Mouse (Mus musculus) midbrain, embryonic 10.5 days (tissue): ENCODE results near the gene H2-D1. TPM values are rescaled to one million over a fixed set of nuclear protein-coding genes. Genes with fewer than 3 reads are reported as not detected.

Experiments
- DNase-seq: peaks from one replicate; pipeline ENCODE4 v3.0.0-alpha.2; 2017; ENCODE audit warnings: low spot score
- H3K27ac ChIP-seq: fragments of 300-500 bp; sonication (generic); replicated peaks from 2 replicates; pipeline ENCODE4 v1.5.1; 2016; ENCODE audit warnings: mild to moderate bottlenecking
- H3K27me3 ChIP-seq: fragments of 300-500 bp; sonication (generic); 2 replicates; pipeline ENCODE4 v1.6.1; 2016; ENCODE audit warnings: low read depth, mild to moderate bottlenecking; ENCODE audit not compliant: poor library complexity, severe bottlenecking
- H3K36me3 ChIP-seq: fragments of 300-500 bp; sonication (generic); 2 replicates; pipeline ENCODE4 v1.6.1; 2016; ENCODE audit warnings: mild to moderate bottlenecking, moderate library complexity
- H3K4me1 ChIP-seq: fragments of 300-500 bp; sonication (generic); 2 replicates; pipeline ENCODE4 v1.6.1; 2016
- H3K4me3 ChIP-seq: fragments of 300-500 bp; sonication (generic); 2 replicates; pipeline ENCODE4 v1.5.1; 2016; ENCODE audit warnings: mild to moderate bottlenecking, moderate library complexity
- H3K9me3 ChIP-seq: fragments of 300-500 bp; sonication (generic); replicated peaks from 2 replicates; pipeline ENCODE4 v1.6.1; 2016; ENCODE audit warnings: mild to moderate bottlenecking
- WGBS: fragments of 180-500 bp; shearing (Covaris S2); methylation state at CpG from one replicate; pipeline ENCODE4 v1.1.7; 2016; 5-methylcytosine and 5-hydroxymethylcytosine counted together
- polyA plus RNA-seq: library from polyadenylated mRNA; unstranded; fragments of >200 nt; fragmentation: Nextera tagmentation; extraction: Ambion mirVana; gene quantifications from 2 replicates; pipeline ENCODE4 v1.2.1, GENCODE M21; 2016

The H2-D1 gene
- polyA plus RNA-seq, 1 experiment from 2014 or later = 55.3 TPM

DNA sequence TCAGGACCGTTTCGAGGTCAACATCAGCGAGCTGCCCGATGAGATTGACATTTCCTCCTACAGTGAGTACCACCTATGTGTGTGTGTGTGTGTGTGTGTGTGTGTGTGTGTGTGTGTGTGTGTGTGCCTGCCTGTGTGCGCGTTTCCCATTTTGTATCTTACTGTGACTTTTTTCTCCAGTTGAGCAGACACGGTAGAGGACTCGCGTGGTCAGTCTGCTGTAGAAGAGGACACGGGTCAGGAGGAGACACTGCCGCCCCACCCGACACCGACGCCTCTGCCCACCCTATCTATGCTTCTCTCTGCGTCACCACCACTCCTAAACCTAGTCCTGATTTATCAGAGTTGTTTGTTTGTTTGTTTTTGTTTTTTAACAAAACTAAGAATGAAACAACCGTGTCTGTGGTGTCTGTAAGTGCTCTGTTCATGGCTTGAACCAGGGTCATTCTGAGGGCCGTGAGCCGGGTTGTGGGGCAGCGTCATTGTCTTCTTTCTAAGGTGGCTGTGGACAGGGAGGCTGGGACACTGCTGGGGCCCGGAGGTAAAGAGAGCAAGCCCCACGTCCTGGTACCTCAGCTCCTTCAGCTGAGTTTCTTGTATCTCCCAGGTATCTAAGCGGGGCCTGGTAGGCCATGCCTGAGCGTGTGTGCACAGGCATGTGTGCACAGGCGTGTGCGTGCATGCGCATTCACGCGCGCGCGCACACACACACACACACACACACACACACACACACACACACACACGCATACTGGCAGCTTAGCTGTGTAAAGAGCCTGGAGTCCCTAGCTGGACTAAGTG, 9.0 kb upstream of the H2-D1 start:
- Histone ChIP-seq H3K27me3 (peaks cover 7% of the 10 kb centered on the region; the same call in 1 of the 2 replicates), H3K4me1 (peaks cover 5% of the 10 kb centered on the region), H3K4me3 (no peak overlapping the region), H3K27ac (no peak overlapping the region), H3K9me3 (no peaks in the 10 kb centered on the region), H3K36me3 (peaks cover 60% of the 10 kb centered on the region)
- DNase-seq = no peak
- 93% methylated on average over 32 of the region's 32 CpGs for WGBS

DNA sequence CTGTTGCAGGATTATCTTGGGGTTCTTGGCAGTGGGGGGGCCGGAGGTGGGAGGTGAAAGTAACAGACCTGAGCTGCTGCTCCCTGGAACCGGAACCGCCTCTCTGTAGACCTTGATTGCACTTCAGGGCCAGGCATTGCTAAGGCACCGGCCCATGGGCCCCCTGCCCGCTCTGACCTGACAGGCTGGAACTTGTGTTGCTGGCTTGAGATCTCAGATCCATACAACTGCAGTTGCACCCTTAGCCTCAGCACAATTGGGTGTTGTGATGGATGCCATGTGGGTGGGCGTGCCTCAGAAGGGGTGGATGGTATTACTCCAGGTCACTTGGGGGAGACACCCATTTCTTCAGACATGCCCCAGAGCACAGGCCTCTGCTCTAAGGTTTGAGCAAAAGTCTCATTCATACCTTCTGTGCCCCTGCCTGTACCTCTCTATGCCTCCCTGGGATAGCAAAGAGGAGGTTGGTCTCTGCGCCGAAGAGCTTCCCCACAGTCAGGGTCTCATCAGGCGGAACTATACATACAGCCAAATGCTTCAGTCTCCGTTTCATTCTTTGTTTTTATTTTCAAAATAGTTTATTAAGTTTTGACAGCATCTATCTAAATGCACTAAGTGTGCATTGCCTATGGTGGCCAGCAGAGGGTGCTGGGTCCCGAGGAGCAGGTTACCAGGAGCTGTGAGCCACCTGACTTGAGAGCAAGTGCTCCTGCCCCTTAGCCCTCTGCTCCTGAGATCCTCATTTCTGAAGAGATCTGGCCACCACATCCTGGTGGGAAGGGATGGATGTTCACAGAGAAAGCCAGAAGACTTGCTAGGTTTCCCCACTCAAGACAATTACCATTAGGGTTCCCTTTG, 8.1 kb upstream of the H2-D1 start:
- Histone ChIP-seq H3K4me3 (0 out of 2 replicates have a peak overlapping the region, but pooled peaks have one; percentile 3), H3K9me3 (no peaks in the 10 kb centered on the region), H3K4me1 (peaks cover 5% of the 10 kb centered on the region), H3K27me3 (peaks cover 7% of the 10 kb centered on the region; the same call in 1 of the 2 replicates), H3K27ac (no peak overlapping the region), H3K36me3 (peaks cover 50% of the 10 kb centered on the region)
- DNase-seq = peak; percentile 63
- WGBS = 59% methylated on average over 11 of the region's 11 CpGs

- peaks cover 42% of the 10 kb centered on the region for H3K36me3 ChIP-seq
- WGBS = 77% methylated on average over 3 of the region's 3 CpGs
- DNase-seq = no peak
- no peak overlapping the region for H3K27ac ChIP-seq
- no peaks in the 10 kb centered on the region for H3K9me3 ChIP-seq
- H3K4me3 ChIP-seq = no peak overlapping the region
- peaks cover 8% of the 10 kb centered on the region; the same call in 1 of the 2 replicates for H3K27me3 ChIP-seq
- peaks cover 5% of the 10 kb centered on the region for H3K4me1 ChIP-seq
These were observed 7.2 kb upstream of the H2-D1 start for GRCm38 (mm10) chr17:35255301-35255700.

GRCm38 (mm10) chr17:35255704-35256103, 6.8 kb upstream of the H2-D1 start:
- 70% methylated on average over 4 of the region's 4 CpGs for WGBS
- Histone ChIP-seq H3K4me1 (peaks cover 5% of the 10 kb centered on the region), H3K4me3 (no peak overlapping the region), H3K27me3 (peaks cover 12% of the 10 kb centered on the region; the same call in 1 of the 2 replicates), H3K36me3 (peaks cover 38% of the 10 kb centered on the region), H3K27ac (no peak overlapping the region), H3K9me3 (no peaks in the 10 kb centered on the region)
- no peak for DNase-seq

DNA sequence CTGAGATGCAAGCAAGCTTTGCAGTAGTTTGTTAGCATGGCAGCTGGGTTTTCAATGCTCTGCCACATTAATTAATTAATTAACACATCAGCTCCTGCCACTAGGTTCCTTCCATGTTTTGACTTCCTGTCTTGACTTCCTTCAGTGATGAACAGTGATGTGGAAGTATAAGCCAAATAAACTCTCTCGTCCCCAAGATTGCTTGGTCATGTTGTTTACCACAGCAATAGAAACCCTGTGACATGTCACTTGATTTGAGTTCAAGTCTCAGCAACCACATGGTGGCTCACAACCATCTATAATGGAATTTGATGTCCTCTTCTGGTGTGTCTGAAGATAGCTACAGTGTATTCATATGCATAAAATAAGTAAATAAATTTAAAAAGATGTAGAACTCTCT, 5.2 kb upstream of the H2-D1 start:
- Histone ChIP-seq H3K9me3 (no peaks in the 10 kb centered on the region), H3K27me3 (peaks cover 28% of the 10 kb centered on the region), H3K36me3 (peaks cover 22% of the 10 kb centered on the region), H3K4me1 (peaks cover 7% of the 10 kb centered on the region), H3K4me3 (no peak overlapping the region), H3K27ac (no peak overlapping the region)
- 88% methylated on average over 1 of the region's 1 CpGs for WGBS
- DNase-seq = no peak

GRCm38 (mm10) chr17:35257824-35258491, 4.6 kb upstream of the H2-D1 start:
- peaks cover 16% of the 10 kb centered on the region for H3K36me3 ChIP-seq
- H3K4me3 ChIP-seq = peak overlapping the region; percentile 36
- H3K9me3 ChIP-seq = no peaks in the 10 kb centered on the region
- H3K27me3 ChIP-seq = peaks cover 32% of the 10 kb centered on the region
- 19% methylated on average over 17 of the region's 17 CpGs for WGBS
- peak; percentile 87 for DNase-seq
- no peak overlapping the region for H3K27ac ChIP-seq
- H3K4me1 ChIP-seq = peaks cover 13% of the 10 kb centered on the region

DNA sequence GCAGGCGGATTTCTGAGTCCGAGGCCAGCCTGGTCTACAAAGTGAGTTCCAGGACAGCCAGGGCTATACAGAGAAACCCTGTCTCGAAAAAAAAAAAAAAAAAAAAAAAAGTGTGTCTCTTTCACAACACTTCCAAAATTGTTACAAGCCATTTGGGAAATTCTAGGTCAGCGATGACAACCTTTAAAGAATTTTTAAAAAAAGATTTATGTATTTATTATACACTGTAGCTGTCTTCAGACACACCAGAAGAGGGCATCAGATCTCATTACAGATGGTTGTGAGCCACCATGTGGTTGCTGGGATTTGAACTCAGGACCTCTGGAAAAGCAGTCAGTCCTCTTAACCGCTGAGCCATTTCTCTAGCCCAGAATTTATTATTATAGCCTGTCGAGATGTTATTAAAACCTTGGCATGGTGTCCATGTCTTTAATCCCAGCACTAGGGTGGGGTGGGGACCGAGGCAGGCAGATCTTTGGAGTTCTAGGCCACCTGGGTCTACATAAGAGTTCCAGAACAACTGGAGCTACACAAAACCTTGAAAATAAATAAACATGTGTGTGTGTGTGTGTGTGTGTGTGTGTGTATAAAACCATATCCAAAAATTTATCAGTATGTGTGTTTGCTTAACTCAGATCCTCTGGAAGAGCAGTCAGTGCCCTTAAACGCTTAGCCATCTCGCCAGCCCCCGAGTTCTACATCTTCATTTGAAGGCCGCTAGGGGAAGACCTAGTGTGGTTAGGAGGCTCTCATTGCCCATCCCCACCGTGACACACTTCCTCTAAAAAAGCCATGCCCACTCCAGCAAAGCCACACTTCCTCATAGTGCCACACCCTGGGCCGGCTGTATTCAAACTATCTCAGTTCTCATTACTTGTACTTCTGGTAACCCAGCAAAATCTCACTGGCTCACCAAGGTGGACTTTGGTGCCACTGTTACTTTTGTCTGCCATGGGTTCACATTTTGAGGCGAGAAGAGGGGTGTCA, 3.7 kb upstream of the H2-D1 start:
- DNase-seq = no peak
- Histone ChIP-seq H3K27me3 (peaks cover 36% of the 10 kb centered on the region), H3K4me3 (no peak overlapping the region), H3K4me1 (peaks cover 21% of the 10 kb centered on the region), H3K27ac (no peak overlapping the region), H3K9me3 (no peaks in the 10 kb centered on the region), H3K36me3 (peaks cover 8% of the 10 kb centered on the region)
- WGBS = 66% methylated on average over 13 of the region's 14 CpGs

GRCm38 (mm10) chr17:35259621-35260020, 2.9 kb upstream of the H2-D1 start:
- H3K4me3 ChIP-seq = no peak overlapping the region
- no peak for DNase-seq
- H3K27ac ChIP-seq = no peak overlapping the region
- H3K36me3 ChIP-seq = no peaks in the 10 kb centered on the region
- H3K27me3 ChIP-seq = peaks cover 44% of the 10 kb centered on the region
- WGBS = 83% methylated on average over 4 of the region's 4 CpGs
- no peaks in the 10 kb centered on the region for H3K9me3 ChIP-seq
- H3K4me1 ChIP-seq = peaks cover 26% of the 10 kb centered on the region

DNA sequence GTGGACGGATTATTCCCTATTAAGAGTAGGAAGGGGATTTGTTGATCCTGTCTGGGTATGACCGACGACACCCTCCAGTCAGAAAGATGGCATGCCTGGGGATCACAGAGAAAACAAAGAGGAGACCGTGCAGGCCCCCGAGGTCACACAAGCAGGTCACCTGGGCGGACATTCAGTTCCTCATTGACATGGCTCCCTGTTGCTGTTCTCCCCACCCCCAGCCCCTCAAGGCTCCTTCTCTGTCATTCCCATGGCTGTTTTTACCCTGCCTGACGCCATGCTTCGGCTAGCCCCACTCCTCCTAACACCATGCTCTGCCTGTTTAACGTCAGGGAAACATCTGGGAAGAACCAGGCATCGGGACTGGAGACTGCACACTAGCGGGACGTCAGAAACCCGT, 879 bp upstream of the H2-D1 start:
- Histone ChIP-seq H3K9me3 (no peaks in the 10 kb centered on the region), H3K27ac (no peak overlapping the region), H3K4me3 (no peak overlapping the region), H3K36me3 (no peaks in the 10 kb centered on the region), H3K4me1 (peaks cover 26% of the 10 kb centered on the region), H3K27me3 (peaks cover 61% of the 10 kb centered on the region)
- DNase-seq = no peak
- WGBS = 71% methylated on average over 13 of the region's 13 CpGs

- Histone ChIP-seq H3K4me1 (peaks cover 20% of the 10 kb centered on the region), H3K4me3 (peak overlapping the region; percentile 83), H3K27ac (peak overlapping the region; percentile 80), H3K36me3 (no peaks in the 10 kb centered on the region), H3K27me3 (peaks cover 57% of the 10 kb centered on the region), H3K9me3 (no peaks in the 10 kb centered on the region)
- DNase-seq = peak; percentile 42
- WGBS = 2% methylated on average over 31 of the region's 31 CpGs
These were observed 973 bp downstream of the H2-D1 start for GRCm38 (mm10) chr17:35263523-35263883.

DNA sequence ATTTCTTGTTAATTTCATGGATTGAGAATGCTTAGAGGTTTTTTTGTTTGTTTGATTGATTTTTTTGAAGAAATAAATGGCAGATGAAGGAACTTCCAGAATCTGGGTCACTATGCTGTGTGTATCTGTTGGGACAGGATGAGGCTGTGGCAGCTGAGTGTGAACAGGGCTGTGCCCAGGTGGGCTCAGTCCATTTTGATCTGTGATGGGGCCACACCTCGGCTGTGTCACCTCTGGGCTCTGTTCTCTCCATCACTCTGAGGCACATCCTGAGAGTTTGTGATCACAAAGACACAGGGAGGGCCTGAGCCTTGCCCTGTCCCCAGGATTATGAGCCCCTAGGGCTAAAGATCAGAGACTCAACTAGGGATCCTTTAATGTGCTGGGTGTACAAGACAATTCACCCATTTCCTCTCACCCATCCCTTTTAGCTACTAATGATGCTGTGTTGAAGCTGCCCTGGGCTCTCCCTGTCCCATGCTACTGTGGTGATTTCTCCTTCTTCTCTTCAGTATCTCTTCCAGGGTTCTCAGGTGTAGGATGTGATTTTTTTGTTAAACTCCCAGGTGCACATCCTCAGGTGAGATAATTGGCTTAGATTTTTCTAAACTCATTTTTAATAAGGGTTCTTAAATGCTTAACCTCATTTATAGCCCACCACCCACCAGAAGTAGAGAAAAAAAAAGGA, 5.0 kb downstream of the H2-D1 start:
- 65% methylated on average over 1 of the region's 1 CpGs for WGBS
- Histone ChIP-seq H3K27me3 (peaks cover 34% of the 10 kb centered on the region), H3K27ac (no peak overlapping the region), H3K9me3 (no peaks in the 10 kb centered on the region), H3K4me1 (peaks cover 17% of the 10 kb centered on the region), H3K36me3 (no peaks in the 10 kb centered on the region), H3K4me3 (no peak overlapping the region)
- DNase-seq = no peak
